Mouse (Mus musculus) thymus, postnatal 10 days (tissue): Measurements from ENCODE around the gene Reln.

Experiments used
- DNase-seq, 2 experiments: peaks; one replicate each; pipeline ENCODE4 v3.0.0; 2021; ENCODE audit warnings: low spot score in 2 of 2

The Reln gene

DNA sequence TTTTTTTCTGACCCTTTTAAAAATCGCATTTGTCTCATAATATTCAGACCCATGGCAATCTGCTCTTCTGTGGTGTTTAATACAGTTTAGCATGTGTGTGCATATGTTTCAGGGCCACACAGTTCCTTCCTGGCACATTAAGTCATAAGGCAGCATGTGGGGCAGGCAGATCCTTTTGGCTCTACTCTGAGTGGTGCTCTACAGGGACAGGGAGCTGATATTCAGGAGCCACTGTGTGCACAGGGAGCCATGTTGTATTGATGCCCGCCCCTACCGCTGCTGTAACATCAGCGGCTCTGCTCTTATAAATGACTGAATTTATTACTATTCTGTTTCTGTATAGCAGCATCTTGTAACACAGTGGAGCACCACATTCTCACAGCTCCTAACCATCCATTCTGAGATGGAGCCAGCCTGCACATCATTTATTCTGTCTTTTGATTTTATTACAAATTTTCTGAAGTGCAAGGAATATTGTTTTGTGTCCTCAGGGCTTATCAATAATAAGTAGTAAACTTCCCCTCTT, 410.3 kb downstream of the Reln start:
- no peak for DNase-seq

DNA sequence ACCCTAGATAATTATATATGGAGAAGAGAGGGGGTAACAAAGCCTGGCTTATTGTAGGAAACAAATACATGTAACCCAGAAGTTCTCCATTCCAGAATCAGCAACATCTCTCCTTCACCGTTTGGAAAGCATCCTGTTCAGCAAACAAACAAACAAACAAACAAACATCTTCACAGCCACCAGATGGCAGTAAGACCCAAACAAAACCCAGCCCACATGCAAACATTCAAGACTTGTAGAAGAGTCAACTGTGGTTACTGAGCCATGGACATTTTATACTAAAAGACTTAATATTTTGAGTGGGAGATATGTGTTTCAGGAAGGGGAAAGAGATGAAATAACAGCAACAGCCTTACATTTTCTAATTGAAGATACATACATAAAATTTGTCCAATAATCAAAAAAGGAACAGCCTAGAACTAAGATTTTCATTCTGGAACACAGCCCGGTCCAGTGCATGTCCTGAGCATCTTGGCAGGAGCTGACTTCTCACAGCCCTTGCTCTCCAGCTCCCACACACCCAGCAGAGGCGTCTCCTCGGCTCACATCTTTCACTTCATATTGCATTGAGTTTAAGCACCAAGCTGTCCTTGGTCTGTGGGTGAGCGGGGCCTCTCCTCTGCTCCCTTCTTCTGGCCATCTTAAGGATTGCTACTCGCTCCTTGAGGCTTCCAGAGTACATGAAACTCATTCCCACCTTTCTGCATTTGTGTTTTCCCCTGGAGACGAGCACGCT, 411.0 kb downstream of the Reln start:
- DNase-seq, result no peak

DNA sequence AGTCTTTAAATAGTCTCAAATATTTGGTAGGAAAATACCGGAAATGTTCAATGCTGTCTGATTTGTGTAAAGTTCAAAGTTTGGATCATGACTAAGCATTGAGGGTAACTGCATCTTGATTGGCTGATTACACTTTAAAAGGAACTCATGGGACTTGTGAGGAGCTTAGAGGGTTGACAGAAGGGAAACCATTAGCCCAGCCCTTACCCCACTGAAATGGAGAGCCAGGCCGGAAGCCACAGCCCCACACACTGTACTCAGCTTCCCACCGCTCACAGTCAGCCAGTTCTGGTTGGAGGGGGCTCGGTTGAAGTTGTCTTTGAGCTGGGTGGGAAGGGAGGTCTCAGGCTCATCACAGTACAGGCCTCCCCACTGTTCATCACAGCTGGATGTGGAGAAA, 413.4 kb downstream of the Reln start:
- no peak for DNase-seq

DNA sequence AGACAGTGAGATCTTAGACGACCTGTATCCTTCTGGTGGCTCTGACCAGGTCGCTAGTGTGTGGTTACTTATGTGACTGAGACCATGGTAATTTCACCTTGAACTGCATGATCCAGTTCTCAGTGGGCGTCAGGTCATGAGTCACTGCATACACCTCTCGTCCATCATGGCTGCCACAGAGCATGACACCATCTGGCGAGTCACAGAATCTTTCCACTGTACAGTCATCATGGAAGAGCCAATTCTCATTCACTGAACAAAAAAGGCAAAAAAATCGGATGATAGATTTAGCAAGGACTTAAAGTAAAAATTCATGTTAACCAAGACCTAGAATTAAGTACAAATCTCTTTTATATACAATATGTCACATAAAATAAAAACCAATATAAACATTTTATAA, 424.2 kb downstream of the Reln start:
- no peak for DNase-seq

DNA sequence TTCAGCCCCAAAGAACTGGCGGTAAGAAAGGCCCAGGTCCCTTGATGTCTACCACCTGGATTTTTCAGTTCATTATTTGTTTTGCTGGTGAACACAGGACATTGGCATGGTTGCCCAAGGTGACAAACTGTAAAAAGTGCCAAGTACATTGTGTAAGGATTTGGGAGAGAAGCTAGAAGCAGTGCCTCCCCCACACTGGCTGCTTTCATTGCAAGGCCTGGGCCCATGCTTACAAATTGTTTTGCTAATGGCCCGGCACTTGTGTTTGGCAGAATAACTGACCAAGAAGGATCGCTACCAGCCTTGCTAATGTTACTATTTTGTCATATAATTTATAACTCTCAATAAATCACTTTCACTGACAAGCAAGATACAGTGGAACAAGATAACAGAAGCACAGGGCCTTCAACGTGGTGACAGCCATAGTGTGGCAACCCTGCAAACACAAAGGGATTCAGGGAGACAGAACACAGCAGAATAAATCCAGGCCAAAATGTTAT, 425.2 kb downstream of the Reln start:
- no peak for DNase-seq

DNA sequence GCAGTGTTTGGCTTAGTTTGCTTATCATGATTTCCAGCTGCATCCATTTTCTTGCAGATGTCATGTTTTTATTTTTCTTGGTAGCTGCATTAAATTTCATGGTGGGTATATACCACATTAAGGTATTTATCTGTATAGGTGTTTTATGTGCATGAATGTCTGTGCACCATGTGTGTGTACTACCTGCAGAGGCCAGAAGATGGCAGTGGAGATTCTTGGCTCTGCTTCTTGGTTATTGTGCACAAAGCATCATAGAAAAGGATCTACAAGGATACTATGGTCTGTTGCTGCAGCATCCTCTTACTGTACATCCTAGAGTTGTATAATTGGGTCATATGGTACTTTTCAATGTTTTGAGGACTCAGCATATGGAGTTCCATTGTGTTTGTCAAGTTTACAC, 428.5 kb downstream of the Reln start:
- DNase-seq, result no peak

DNA sequence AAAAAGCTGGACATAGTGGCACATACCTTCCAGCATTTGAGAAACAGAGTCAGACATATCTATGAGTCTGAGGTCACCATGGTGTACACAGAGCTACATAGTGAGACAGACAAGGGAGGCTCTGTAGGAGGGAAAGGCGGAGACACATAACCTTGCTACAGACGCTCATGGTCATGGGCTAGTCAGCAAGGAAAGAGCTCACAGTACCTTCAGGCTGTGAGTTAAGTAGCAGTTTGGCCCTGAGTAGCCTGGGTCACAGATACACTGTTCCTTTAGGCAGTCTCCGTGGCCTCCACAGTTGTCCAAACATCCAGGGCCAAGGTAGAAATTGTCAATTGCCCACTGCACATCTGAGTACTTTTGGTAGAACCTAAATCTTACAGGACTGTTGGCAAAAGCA, 429.7 kb downstream of the Reln start:
- no peak for DNase-seq

DNA sequence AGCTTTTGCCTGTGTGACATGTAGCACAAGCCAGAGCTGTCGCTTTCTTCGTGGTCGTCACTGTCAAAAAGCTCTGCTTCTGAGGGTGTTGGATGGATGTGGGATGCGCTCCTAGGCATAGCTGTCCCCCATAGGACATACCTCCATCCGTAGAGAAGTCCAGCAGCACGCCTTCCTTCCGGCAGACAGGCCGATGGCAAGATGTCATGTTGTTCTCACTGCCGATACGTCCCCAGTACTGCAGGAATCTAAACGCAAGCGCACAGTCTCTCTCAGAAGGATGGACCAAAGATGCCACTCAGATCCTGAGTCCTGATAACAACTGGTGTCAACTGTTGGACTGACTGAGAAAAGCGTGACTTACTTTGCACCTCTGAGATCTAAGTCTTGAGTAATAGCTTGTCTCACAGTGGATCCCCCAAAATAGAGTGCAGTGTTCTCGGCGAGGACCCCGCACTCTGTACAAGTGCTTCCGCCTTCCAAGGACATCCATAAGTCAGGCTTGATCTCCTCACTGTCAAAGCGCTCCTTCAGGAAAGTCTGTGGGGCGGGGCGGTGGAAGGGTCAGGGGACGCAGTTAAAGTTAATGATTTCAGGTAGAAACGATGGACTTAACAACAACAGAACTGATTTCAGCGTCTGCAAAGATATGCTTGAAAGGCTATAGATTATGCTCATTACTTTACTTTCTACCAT, 431.5 kb downstream of the Reln start:
- DNase-seq, result no peak

DNA sequence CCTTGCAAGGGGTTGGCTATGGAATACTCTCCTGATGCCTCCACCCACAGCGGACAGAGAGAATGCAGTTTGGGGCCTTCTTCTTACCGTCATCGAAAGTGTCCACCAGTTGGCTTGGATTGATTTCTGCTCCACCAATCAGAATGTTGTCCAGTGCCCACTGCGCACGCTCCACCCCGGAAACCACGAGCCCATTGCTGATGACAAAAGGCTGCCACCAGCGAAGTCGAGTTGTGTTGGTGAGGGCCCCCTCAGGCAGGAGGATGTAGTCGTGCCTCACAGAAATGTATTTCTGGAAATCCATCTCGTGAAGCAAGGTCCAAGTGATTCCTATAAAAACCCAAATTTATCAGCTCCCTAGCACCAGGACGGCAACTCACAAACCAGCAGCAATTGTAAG, 433.8 kb downstream of the Reln start:
- no peak for DNase-seq

DNA sequence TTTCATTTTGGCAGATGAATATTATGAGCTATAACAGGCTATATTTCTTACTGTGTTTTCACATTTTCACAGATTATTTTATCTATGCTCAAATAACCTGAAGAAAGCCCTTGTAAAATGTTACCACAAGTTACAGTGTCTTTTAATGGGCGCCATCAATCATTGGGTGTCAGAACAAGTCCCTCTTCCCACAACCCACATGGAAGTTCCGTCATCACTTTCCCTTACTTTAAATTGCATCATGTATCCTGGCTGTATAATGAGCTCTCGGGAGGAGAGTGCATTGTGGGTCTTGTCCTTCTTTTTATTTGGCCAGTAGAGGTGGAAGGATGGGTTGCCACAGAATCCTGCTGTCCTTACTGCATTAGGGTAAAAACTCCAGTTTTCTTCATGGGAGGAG, 434.8 kb downstream of the Reln start:
- no peak for DNase-seq

DNA sequence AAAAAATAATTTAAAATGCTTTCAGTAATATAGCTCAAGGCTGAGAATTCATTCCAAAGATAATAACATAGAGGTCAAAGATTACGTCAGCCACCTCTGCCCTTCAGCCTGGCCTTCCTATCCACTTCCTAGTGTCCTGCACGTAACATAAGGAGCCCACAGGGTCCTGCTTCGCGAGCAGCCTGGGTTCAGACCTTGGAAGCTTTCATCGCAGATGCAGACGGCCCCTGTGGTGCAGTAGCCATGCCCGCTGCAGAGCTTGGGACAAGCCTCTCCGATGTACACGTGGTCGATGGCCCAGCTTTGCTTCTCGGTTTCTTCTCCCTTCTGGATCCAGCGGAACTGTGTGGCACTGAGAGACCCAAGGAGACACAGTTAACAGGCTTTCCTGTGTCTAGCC, 443.1 kb downstream of the Reln start:
- no peak for DNase-seq

DNA sequence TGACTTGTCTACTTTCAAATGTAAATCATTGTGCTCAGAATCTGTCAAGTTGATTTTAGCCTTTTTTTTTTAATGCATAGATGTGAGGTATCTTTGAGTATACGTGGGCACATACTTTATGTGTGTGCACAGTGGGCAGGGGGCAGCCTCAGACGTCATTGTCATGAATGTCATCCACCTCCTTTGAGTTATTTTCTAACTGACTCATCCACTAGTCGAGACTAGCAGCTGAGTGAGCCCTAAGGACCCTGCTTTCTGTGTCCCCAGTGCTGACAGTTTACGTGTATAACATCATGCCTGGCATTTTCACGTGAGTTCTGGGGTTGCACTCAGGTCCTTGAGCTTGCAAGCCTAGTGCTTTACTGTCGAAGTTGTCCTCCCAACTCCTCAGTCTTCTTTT, 443.6 kb downstream of the Reln start:
- no peak for DNase-seq

DNA sequence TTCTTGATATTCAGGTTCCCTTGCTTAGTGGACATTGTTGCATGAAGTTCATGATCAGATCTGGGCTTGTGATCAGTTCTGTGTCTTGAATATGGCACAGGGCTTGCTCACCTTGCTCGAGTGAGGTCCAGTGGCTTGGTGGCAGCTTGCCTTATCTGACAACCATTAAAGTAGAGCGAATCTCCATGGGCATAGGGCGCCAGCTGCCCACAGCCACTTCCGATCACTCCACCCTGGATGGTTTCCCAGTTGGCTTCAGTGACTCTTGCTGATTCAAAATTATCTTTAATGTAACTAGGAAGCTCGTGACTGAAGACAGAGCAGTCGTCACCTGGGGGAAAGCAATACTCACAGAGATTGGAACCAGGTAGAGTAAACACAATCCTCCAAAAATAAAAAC, 445.6 kb downstream of the Reln start:
- DNase-seq, result no peak

DNA sequence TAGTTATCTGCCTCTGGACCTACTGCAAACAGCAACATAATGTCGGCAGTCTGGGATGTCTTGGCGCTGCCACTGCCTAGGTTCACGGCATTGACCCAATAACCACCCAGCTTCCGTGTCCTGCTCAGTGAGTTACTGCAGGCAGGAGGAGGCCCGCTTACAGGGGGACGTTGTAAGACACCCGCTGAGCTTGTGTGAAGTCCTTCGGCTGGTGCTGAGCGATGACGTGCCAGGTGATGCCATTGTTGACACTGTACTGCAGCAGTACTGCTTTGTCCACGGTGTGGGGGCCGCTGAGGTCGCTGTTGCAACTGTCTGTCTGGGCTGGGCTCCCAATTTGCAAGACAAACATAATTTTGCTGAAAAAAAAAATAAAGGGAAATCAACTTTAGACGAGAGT, 447.9 kb downstream of the Reln start:
- no peak for DNase-seq

DNA sequence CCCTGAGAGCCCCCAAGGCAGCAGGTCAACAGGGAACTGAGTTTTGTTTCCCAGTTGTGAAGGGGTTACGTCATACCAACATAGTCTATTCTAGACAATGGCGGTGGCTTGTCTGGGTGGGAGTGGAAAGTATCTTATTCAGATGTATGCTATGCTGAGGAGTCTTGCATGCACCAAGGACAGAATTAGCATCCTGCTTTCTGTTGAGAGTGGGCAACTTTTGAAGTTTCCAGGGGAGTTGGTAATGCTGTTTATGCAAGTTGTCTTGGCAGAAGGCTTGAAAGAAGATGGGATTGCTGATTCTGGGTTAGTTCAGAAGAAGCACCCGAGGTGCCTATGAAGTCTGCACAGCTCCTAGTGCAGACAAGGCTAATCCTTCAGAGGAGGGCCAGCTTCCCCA, 450.3 kb downstream of the Reln start:
- DNase-seq, result no peak

DNA sequence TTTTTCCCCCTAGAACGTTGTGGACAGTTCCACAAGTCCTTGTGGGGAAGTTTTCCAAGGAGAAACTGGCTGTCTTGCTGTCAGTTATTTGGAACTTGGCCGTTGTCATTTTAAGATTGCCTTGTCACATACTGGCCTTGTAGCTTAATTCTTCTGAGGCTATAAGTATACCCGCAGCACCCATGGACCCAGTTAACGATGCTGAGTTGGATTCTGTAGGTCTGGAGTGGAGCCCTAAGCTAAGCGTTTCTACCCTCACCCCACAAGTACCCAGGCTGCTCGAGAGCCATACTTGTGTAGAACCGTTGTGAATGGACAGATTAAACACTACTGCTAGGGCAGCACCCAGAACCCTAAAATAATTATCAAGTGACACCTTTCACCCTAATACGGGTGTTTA, 477.8 kb downstream of the Reln start:
- DNase-seq, result no peak

DNA sequence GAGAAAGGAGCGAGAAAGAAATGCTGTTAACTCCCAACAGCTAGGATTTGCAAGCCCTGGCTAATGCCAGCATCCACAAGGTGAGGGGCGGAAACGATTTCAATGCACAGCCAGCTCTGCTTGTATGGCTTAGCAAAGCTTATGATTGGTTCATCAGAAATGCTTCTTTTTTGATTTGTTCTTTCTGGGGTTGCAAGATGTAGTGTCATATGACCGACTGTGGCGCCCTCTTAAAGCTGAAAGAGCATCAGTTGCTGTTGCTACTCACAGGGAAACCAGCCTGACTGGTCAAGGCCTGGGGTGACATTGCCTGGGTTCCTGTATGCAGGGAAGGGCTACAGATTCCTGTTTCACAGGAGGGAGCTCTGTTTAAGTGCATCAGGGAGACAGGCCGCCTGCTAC, 478.2 kb downstream of the Reln start:
- DNase-seq, result no peak

DNA sequence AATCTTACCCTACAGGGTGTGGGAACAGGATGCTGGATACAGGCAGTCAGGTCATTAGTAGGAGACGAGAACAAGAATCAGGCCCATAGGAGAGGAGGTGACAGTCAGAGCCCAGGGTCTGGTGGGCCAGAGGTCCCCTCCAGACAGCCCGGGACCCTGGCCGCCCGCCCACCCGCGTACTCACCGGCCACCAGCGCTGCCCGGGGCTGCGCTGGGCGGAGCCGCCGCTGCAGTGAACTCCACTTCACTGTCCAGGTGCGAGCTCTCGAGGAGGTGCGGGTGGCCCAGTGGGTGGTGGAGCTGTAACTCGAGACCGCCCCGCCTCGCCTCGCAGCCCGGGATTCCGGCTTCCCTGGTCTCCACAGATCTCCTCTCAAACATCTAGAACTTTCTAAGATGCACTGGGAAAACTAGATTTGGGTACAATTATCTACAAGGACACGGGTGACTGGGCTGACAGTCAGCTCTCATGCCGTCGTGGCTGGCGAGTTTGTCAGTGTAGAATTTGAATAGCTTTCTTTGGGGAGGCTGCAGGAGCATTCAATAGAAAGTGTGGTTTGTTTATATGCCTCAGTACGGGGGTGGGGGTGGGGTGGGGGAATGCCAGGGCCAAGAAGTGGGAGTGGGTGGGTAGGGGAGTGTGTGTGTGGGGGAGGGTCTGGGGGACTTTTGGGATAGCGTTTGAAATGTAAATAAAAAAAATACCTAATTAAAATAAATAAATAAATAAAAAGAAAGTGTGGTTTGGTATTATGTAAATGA, 479.0 kb downstream of the Reln start, which contains the start of gene Slc26a5:
Gene Slc26a5 (minus strand): TSS at position 259 of the 762 bp plus-strand sequence.
- DNase-seq, result no peak

DNA sequence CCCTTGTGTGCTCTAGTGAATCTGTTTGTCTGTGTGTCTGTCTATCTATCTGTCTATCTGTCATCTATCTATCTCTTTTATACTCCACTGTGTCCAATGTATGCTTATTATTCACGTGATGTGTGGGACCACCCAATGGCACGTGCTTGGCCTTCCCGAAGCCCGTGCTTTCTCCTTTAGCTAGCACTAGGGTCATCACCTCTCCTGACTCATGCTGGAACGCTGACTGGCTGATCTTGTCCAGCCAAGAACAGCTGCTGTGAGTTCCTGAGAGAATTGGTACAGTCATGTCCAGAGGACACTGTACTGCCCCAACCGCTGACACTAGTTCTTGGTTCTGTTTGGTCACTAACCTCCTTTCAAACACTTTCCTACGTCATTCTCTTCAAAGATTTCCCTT, 485.8 kb downstream of the Reln start:
- no peak for DNase-seq

DNA sequence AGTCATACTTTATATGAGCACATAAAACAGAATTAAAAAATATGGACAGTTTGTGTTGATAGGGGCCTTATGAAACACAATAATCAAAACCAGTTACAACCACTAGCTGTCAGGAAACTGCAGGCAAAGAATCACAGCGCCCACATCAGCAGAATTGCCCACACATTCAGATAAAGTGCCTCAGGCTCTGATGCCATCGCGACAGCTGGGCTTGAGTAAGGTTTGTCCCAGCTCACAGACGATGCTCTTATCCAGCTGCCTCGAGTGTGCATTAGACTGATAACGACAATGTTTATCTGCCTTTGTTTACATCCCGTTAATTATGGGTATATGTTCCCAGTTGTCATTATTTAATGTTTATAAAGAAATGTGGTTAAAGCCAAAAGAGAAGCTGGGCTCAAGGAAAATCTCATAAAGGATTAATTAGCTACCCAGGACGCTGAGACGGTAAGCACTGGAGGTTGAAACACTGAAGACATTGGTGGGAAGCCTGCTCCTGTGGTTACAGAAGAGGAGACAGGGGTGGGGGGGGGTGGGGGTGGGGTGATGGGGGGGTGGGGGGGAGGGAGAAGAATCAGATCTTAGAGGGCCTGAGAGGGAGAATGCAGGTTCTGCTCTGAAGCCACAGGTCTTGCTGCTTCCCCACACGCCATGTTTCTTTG, 492.7 kb downstream of the Reln start:
- no peak for DNase-seq

DNA sequence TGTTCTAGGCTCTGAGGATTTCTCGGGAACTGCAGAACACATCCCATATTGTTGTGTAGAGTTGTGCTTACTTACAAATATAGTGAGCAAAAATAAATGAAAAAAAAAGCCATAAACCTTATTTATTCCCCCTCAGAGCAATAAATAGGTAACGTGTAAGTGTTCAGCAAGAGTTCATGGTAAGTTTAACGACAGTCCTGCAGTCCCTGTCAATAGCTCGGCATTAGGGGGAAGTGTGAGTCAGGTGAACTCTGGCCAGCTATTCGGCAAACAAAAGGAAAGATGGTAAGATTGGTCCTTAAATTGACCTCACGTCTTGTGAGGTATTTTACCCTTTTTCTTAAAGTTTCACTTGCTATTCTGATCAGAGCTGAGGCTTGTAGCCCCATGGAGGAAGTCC, 497.1 kb downstream of the Reln start:
- DNase-seq, result no peak
